Mouse (Mus musculus) forebrain, embryonic 14.5 days (tissue): ENCODE data around the gene Gm17387. TPM values are rescaled to one million over a fixed set of nuclear protein-coding genes. Genes with fewer than 3 reads are reported as not detected.

Source experiments
- ATAC-seq: fragments of 200-750 bp; cut with Nextera tagmentation; 2 replicates; pipeline ENCODE4 v1.8.0; 2017; ENCODE audit warnings: mild to moderate bottlenecking, moderate library complexity
- DNase-seq: peaks from one replicate; pipeline ENCODE4 v3.0.0-alpha.2; 2015; ENCODE audit warnings: low spot score
- H3K27ac ChIP-seq: fragments of 300-500 bp; sonication (generic); 2 replicates; pipeline ENCODE4 v1.5.1; 2014; ENCODE audit warnings: low read depth, mild to moderate bottlenecking, control low read depth, low read length, moderate library complexity
- H3K27me3 ChIP-seq: fragments of 300-500 bp; sonication (generic); replicated peaks from 2 replicates; pipeline ENCODE4 v1.6.1; 2014; ENCODE audit warnings: low read length, control low read depth, mixed read lengths; ENCODE audit not compliant: control insufficient read depth, insufficient read depth
- H3K36me3 ChIP-seq: fragments of 300-500 bp; sonication (generic); 2 replicates; pipeline ENCODE4 v1.6.1; 2014; ENCODE audit warnings: low read length, control low read depth; ENCODE audit not compliant: control insufficient read depth, insufficient read depth
- H3K4me1 ChIP-seq: fragments of 300-500 bp; sonication (generic); 2 replicates; pipeline ENCODE4 v1.6.1; 2014; ENCODE audit warnings: antibody characterized with exemption, low read length, control low read depth; ENCODE audit not compliant: control insufficient read depth, insufficient read depth
- H3K4me2 ChIP-seq: fragments of 300-500 bp; sonication (generic); 2 replicates; pipeline ENCODE4 v1.6.1; 2014; ENCODE audit warnings: mild to moderate bottlenecking, control low read depth, low read length
- H3K4me3 ChIP-seq: fragments of 300-500 bp; sonication (generic); 2 replicates; pipeline ENCODE4 v1.5.1; 2014; ENCODE audit warnings: low read depth, low read length, control low read depth
- H3K9ac ChIP-seq: fragments of 300-500 bp; sonication (generic); 2 replicates; pipeline ENCODE4 v1.6.1; 2014; ENCODE audit warnings: mild to moderate bottlenecking, low read length, control low read depth, moderate library complexity
- H3K9me3 ChIP-seq: fragments of 300-500 bp; sonication (generic); replicated peaks from 2 replicates; pipeline ENCODE4 v1.6.1; 2016; ENCODE audit warnings: low read length, control low read depth, mixed read lengths; ENCODE audit not compliant: control insufficient read depth
- WGBS: fragments of 180-500 bp; shearing (Covaris S2); extraction: QIAGEN DNeasy Blood & Tissue Kit; methylation state at CpG from one replicate; pipeline ENCODE4 v1.1.7; 2014; 5-methylcytosine and 5-hydroxymethylcytosine counted together
- polyA plus RNA-seq: library from polyadenylated mRNA; unstranded; fragments of >200 nt; fragmentation: Nextera tagmentation; extraction: Ambion mirVana; gene quantifications from 2 replicates; pipeline ENCODE4 v1.2.1, GENCODE M21; 2014

The Gm17387 gene
- polyA plus RNA-seq, 1 experiment from 2014 or later, result not detected

- no peak within 1 kb of the TSS for H3K4me2 ChIP-seq
- H3K4me1 ChIP-seq, result no peaks in the 10 kb centered on the region
- no peak for ATAC-seq
- no peak within 1 kb of the TSS for H3K27ac ChIP-seq
- no peak within 1 kb of the TSS for H3K9ac ChIP-seq
- DNase-seq, result no peak
- WGBS, result 92% methylated on average over 15 of the region's 15 CpGs
- H3K36me3 ChIP-seq, result no peaks in the 10 kb centered on the region
- H3K4me3 ChIP-seq, result no peak within 1 kb of the TSS
- H3K27me3 ChIP-seq, result no peaks in the 10 kb centered on the region
- H3K9me3 ChIP-seq, result no peaks in the 10 kb centered on the region
These were observed 48.9 kb downstream of the Gm17387 start, which contains the start of gene Pkp3 for GRCm38 (mm10) chr7:141077841-141078240. Pkp3 (plus strand) TSS chr7:141078218.

- H3K4me1 ChIP-seq, result no peaks in the 10 kb centered on the region
- WGBS, result 87% methylated on average over 4 of the region's 4 CpGs
- H3K36me3 ChIP-seq, result no peaks in the 10 kb centered on the region
- H3K27ac ChIP-seq, result no peak overlapping the region
- H3K9me3 ChIP-seq, result no peaks in the 10 kb centered on the region
- no peak overlapping the region for H3K4me3 ChIP-seq
- H3K4me2 ChIP-seq, result no peak overlapping the region
- ATAC-seq, result no peak
- no peaks in the 10 kb centered on the region for H3K27me3 ChIP-seq
- H3K9ac ChIP-seq, result no peak overlapping the region
- DNase-seq, result no peak
These were observed 49.9 kb downstream of the Gm17387 start for GRCm38 (mm10) chr7:141078876-141079275.

Other genes with a start within 250 kb of the Gm17387 start
- 0.23 and 0.45 TPM in 2 replicates for gene Syce1, start 241.3 kb upstream of the Gm17387 start, polyA plus RNA-seq
- gene Zfp941, start 207.0 kb upstream of the Gm17387 start, polyA plus RNA-seq, result 12.3 and 13.6 TPM in 2 replicates
- gene Urah, start 194.1 kb upstream of the Gm17387 start, polyA plus RNA-seq, result 0.41 TPM in 1 of 2 replicates, not detected in the other
- not detected in 2 replicates for gene Scgb1c1, start 183.6 kb upstream of the Gm17387 start, polyA plus RNA-seq
- not detected in 2 replicates for gene Odf3, start 181.3 kb upstream of the Gm17387 start, polyA plus RNA-seq
- gene Gm45785, start 172.8 kb upstream of the Gm17387 start, polyA plus RNA-seq, result not detected in 2 replicates
- gene Ric8a, start 172.2 kb upstream of the Gm17387 start, polyA plus RNA-seq, result 95.0 and 96.9 TPM in 2 replicates
- 47.2 and 53.3 TPM in 2 replicates for gene Bet1l, start 171.6 kb upstream of the Gm17387 start, polyA plus RNA-seq
- gene Psmd13, start 147.2 kb upstream of the Gm17387 start, polyA plus RNA-seq, result 262 and 286 TPM in 2 replicates
- 28.2 and 29.5 TPM in 2 replicates for gene Sirt3, start 146.8 kb upstream of the Gm17387 start, polyA plus RNA-seq
- gene Cox8b, start 128.7 kb upstream of the Gm17387 start, polyA plus RNA-seq, result not detected in 2 replicates
- 0.37 and 0.73 TPM in 2 replicates for gene Nlrp6, start 108.2 kb upstream of the Gm17387 start, polyA plus RNA-seq
- gene Pgghg, start 87.7 kb upstream of the Gm17387 start, polyA plus RNA-seq, result 8.8 TPM in 2 replicates
- gene Ifitm5, start 78.8 kb upstream of the Gm17387 start, polyA plus RNA-seq, result not detected in 2 replicates
- not detected in 2 replicates for gene Gm45717, start 73.2 kb upstream of the Gm17387 start, polyA plus RNA-seq
- 163 and 235 TPM in 2 replicates for gene Ifitm2, start 73.1 kb upstream of the Gm17387 start, polyA plus RNA-seq
- 11.0 and 12.2 TPM in 2 replicates for gene Ifitm1, start 61.9 kb upstream of the Gm17387 start, polyA plus RNA-seq
- 24.7 and 29.7 TPM in 2 replicates for gene Ifitm3, start 18.4 kb upstream of the Gm17387 start, polyA plus RNA-seq
- 0.27 and 0.37 TPM in 2 replicates for gene Ifitm6, start 11.2 kb upstream of the Gm17387 start, polyA plus RNA-seq
- 29.1 and 29.5 TPM in 2 replicates for gene B4galnt4, start 32.0 kb downstream of the Gm17387 start, polyA plus RNA-seq
- not detected in 2 replicates for gene Pkp3, start 49.1 kb downstream of the Gm17387 start, polyA plus RNA-seq
- gene Sigirr, start 71.4 kb downstream of the Gm17387 start, polyA plus RNA-seq, result 2.4 and 2.5 TPM in 2 replicates
- 0.10 TPM in 1 of 2 replicates, not detected in the other for gene Ano9, start 88.7 kb downstream of the Gm17387 start, polyA plus RNA-seq
- gene Ptdss2, start 93.3 kb downstream of the Gm17387 start, polyA plus RNA-seq, result 81.2 and 82.1 TPM in 2 replicates
- gene Rnh1, start 143.7 kb downstream of the Gm17387 start, polyA plus RNA-seq, result 54.7 and 56.7 TPM in 2 replicates
- gene Hras, start 164.9 kb downstream of the Gm17387 start, polyA plus RNA-seq, result 70.2 and 96.3 TPM in 2 replicates
- 6.7 and 8.9 TPM in 2 replicates for gene Lrrc56, start 165.0 kb downstream of the Gm17387 start, polyA plus RNA-seq
- gene Lmntd2, start 184.9 kb downstream of the Gm17387 start, polyA plus RNA-seq, result 0.94 and 0.95 TPM in 2 replicates
- 23.7 and 23.8 TPM in 2 replicates for gene Rassf7, start 186.7 kb downstream of the Gm17387 start, polyA plus RNA-seq
- 64.2 and 78.8 TPM in 2 replicates for gene Phrf1, start 199.7 kb downstream of the Gm17387 start, polyA plus RNA-seq
- 0.97 and 1.0 TPM in 2 replicates for gene Irf7, start 237.3 kb downstream of the Gm17387 start, polyA plus RNA-seq
- not detected in 2 replicates for gene Cdhr5, start 247.7 kb downstream of the Gm17387 start, polyA plus RNA-seq